Mouse (Mus musculus) midbrain, embryonic 10.5 days (tissue): Measurements from ENCODE around the gene C530008M17Rik. TPM values are rescaled to one million over a fixed set of nuclear protein-coding genes. Genes with fewer than 3 reads are reported as not detected.

Experiments
- DNase-seq: peaks from one replicate; pipeline ENCODE4 v3.0.0-alpha.2; 2017; ENCODE audit warnings: low spot score
- H3K27ac ChIP-seq: fragments of 300-500 bp; sonication (generic); replicated peaks from 2 replicates; pipeline ENCODE4 v1.5.1; 2016; ENCODE audit warnings: mild to moderate bottlenecking
- H3K27me3 ChIP-seq: fragments of 300-500 bp; sonication (generic); 2 replicates; pipeline ENCODE4 v1.6.1; 2016; ENCODE audit warnings: low read depth, mild to moderate bottlenecking; ENCODE audit not compliant: poor library complexity, severe bottlenecking
- H3K36me3 ChIP-seq: fragments of 300-500 bp; sonication (generic); 2 replicates; pipeline ENCODE4 v1.6.1; 2016; ENCODE audit warnings: mild to moderate bottlenecking, moderate library complexity
- H3K4me1 ChIP-seq: fragments of 300-500 bp; sonication (generic); 2 replicates; pipeline ENCODE4 v1.6.1; 2016
- H3K4me3 ChIP-seq: fragments of 300-500 bp; sonication (generic); 2 replicates; pipeline ENCODE4 v1.5.1; 2016; ENCODE audit warnings: mild to moderate bottlenecking, moderate library complexity
- H3K9me3 ChIP-seq: fragments of 300-500 bp; sonication (generic); replicated peaks from 2 replicates; pipeline ENCODE4 v1.6.1; 2016; ENCODE audit warnings: mild to moderate bottlenecking
- whole genome bisulfite sequencing: fragments of 180-500 bp; shearing (Covaris S2); methylation state at CpG from one replicate; pipeline ENCODE4 v1.1.7; 2016; 5-methylcytosine and 5-hydroxymethylcytosine counted together
- polyA plus RNA-seq: library from polyadenylated mRNA; unstranded; fragments of >200 nt; fragmentation: Nextera tagmentation; extraction: Ambion mirVana; gene quantifications from 2 replicates; pipeline ENCODE4 v1.2.1, GENCODE M21; 2016

Gene C530008M17Rik
- polyA plus RNA-seq, 1 experiment from 2014 or later = 31.5 TPM

DNA sequence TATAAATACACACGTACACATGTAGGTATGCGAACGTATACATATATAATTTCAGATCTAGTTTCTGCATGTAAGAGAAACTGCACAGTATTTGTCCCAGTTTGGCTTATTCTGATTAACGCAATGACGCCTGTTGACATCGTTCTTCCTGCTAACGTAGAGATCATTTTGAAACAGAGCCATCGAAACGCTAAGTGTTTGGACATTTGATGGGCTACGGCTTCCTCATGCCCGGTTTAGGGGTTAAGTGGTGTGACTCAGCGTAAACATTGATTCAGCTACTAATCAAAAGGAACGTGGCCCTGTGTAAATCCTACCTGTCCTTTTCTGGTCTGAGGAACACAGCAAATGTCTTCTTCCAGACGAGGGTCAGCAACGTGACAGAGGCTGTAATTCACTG, 113.3 kb downstream of the C530008M17Rik start:
- H3K4me3 ChIP-seq = no peak overlapping the region
- DNase-seq = no peak
- H3K27ac ChIP-seq = no peak overlapping the region
- H3K27me3 ChIP-seq = no peaks in the 10 kb centered on the region
- peaks cover 53% of the 10 kb centered on the region for H3K36me3 ChIP-seq
- 92% methylated on average over 15 of the region's 15 CpGs for WGBS
- no peaks in the 10 kb centered on the region for H3K4me1 ChIP-seq
- peaks cover 8% of the 10 kb centered on the region for H3K9me3 ChIP-seq

DNA sequence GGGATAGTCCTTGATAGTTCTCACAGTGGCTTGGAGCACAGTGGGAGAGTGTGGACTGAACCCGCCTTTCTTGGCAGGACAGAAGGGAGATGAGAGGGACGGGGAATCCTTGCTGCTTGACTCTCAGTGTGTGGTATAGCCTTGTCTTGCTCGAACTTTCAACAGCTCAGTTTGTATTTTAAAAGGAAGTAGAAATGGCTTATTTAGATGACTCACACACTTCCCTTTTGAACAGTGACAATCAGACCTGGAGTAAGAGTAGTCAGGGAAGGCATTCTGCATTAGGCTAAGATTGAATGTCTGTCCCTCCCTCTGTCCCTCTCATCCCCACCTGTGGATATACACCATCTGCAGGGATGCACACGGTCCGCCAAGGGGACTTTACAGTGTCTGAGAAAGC, 115.1 kb downstream of the C530008M17Rik start:
- WGBS = 90% methylated on average over 5 of the region's 5 CpGs
- H3K27me3 ChIP-seq = no peaks in the 10 kb centered on the region
- no peak overlapping the region for H3K27ac ChIP-seq
- H3K36me3 ChIP-seq = peaks cover 39% of the 10 kb centered on the region
- no peaks in the 10 kb centered on the region for H3K9me3 ChIP-seq
- H3K4me3 ChIP-seq = no peak overlapping the region
- no peak for DNase-seq
- no peaks in the 10 kb centered on the region for H3K4me1 ChIP-seq

DNA sequence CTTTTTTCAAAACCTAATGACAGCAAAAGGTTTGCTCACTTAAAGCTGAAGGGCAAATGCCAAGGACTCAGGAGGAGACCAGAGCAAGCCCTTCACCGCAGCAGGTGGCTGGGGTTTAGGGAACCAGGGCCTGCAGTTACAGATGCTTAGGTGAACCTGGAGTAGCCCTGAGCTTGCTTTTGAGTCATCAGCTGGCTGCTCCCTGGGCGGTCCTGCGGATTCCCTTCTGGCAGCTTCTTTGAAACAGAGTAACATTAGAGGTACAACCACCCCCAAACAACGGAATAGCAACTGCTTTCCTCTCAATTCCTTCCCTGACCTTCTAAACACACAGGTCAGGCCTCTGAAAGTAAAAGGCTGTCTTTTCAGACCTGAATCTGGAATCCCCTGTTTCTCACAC, 116.5 kb downstream of the C530008M17Rik start:
- Histone ChIP-seq H3K27ac (no peak overlapping the region), H3K36me3 (peaks cover 25% of the 10 kb centered on the region), H3K4me1 (no peaks in the 10 kb centered on the region), H3K27me3 (no peaks in the 10 kb centered on the region), H3K4me3 (no peak overlapping the region), H3K9me3 (no peaks in the 10 kb centered on the region)
- 53% methylated on average over 4 of the region's 4 CpGs for WGBS
- DNase-seq = no peak

DNA sequence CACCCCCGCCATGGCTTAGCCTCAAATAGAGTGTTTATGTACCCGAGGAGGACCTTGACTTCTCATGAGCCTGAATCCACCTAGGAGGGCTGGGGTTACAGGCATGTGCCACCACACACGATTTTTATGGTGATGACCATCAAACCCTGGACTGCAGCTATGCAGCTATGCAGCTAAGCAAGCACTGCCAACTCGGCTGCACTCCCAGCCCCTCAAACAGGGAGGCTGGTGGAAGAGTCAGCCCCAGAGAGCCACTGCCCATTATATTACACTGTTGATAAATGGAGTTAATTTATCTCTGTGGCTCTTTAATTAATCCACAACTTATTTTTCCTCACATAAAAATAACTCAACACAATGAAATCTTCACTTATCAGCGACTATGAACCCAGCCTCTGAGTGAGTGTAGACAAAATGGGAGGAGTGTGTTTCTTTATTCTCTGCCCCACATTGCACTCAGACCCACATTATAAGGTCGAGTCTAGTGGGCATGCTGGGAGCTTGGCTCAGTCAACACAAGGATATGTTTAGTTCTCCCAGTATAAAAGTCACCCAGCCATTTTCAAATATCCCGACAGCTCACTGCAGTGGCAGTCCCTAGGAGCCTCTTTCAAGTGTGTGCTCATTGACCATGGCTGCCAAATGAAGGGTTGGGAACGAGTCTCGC, 117.3 kb downstream of the C530008M17Rik start:
- Histone ChIP-seq H3K4me1 (peaks cover under 1% of the 10 kb centered on the region; the same call in 1 of the 2 replicates), H3K27me3 (no peaks in the 10 kb centered on the region), H3K36me3 (peaks cover 18% of the 10 kb centered on the region), H3K4me3 (no peak overlapping the region), H3K9me3 (no peaks in the 10 kb centered on the region), H3K27ac (no peak overlapping the region)
- DNase-seq = no peak
- 83% methylated on average over 9 of the region's 9 CpGs for whole genome bisulfite sequencing

DNA sequence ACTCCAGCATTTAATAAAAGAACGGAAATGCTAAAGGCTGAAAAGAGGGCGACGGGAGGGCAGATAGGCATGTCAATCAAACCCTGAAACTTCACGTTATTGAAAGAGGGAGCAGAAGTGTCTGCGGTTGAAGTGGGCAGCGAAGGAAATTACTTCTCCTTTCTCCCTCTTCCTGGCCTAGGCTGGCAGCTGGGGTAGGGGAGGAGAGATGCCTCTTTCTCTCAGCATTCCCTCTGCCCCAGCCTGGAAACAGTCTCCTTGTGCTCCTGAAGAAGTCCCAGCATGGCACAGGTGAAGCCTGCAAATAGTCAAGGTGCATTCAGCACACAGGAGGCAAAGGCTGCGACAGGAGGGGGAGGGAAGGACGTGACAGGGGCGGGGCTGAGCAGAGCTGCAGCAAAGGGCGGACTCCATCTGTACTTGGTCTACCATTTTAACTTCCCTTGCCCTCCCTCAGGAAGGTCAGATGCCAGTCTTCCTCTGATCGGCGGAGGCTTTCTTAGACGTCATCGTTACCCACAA, 122.8 kb downstream of the C530008M17Rik start:
- DNase-seq = no peak
- Histone ChIP-seq H3K27ac (peak overlapping the region; percentile 43; the same call in 1 of the 2 replicates), H3K9me3 (no peaks in the 10 kb centered on the region), H3K27me3 (no peaks in the 10 kb centered on the region), H3K36me3 (0 out of 2 replicates have a peak, but pooled peaks cover 4% of the 10 kb centered on the region), H3K4me3 (no peak overlapping the region), H3K4me1 (peaks cover 32% of the 10 kb centered on the region)
- 55% methylated on average over 14 of the region's 14 CpGs for WGBS

DNA sequence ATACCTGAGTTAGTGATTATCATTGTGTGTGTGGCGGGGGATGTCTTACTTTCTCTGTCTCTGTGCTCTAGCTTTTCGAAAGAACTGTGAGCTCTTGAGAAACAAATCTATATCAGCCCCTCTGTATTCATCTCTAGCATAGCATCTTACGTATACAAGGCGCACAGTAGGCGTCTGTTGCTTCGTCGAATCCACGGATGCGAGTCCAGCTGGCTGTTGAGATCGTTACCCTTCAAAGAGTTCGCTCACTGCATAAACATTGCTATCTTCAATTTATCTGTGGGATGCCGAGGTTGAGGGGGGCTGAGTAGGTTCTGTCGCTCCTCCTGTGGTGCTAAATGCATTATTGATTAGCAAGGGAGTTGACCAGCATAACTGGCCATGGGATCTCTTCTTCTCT, 125.6 kb downstream of the C530008M17Rik start:
- peak overlapping the region; percentile 76 for H3K27ac ChIP-seq
- H3K36me3 ChIP-seq = 0 out of 2 replicates have a peak, but pooled peaks cover 5% of the 10 kb centered on the region
- H3K4me1 ChIP-seq = peaks cover 32% of the 10 kb centered on the region
- H3K4me3 ChIP-seq = no peak overlapping the region
- H3K27me3 ChIP-seq = no peaks in the 10 kb centered on the region
- no peak for DNase-seq
- H3K9me3 ChIP-seq = no peaks in the 10 kb centered on the region
- WGBS = 82% methylated on average over 13 of the region's 13 CpGs

DNA sequence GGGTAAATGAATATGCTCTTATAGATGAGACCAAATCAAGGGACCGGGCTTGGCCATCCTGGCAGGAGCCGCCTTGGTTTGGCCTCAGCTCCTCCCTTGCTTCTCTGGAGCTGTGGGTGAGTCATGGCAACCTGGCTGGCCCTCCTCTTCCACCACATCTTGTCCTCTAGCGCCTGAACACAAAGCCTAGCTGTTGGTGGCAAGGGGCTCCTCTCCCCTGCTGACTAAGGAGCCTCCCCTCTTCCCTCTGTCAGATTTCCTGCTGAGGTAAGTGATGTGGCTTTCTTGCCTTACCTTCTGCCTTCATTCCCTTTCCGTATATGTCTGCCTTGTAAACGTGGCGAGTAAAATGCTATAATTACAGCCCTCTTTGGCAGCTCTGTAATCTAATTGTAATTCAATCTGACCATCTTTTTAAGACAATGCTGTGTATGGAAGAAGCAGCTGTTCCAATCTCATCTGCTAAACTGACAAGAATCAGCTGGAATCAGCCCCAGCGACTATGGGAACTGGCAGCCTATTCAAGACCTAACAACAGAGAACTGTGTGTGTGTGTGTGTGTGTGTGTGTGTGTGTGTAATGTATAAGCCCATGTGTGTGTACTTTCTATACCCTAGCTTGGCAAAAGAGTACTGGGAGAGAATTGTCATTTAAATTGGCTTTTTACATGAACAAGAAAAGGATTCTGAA, 126.2 kb downstream of the C530008M17Rik start:
- Histone ChIP-seq H3K4me1 (peaks cover 32% of the 10 kb centered on the region), H3K9me3 (no peaks in the 10 kb centered on the region), H3K4me3 (no peak overlapping the region), H3K36me3 (peaks cover 7% of the 10 kb centered on the region; the same call in 1 of the 2 replicates), H3K27ac (peak overlapping the region; percentile 76), H3K27me3 (no peaks in the 10 kb centered on the region)
- DNase-seq = no peak
- 54% methylated on average over 7 of the region's 7 CpGs for WGBS

DNA sequence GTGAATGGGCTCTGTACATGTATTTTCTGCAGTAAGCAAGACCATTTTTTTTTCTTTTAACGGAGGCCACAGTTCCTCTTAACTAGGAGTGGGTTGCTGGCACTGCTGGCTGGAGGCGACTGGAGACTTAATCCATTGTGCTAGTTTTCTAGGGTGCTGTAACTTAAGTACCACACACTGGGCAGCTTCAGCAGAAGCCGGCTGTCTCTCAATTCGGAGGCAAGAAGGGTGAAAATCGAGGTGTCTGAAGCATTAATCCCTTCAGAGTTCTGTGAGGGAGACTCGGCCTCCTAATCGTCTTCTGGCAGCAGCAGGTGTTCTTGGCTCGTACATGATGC, 126.8 kb downstream of the C530008M17Rik start:
- Histone ChIP-seq H3K4me1 (peaks cover 32% of the 10 kb centered on the region), H3K36me3 (peaks cover 12% of the 10 kb centered on the region), H3K27me3 (no peaks in the 10 kb centered on the region), H3K4me3 (no peak overlapping the region), H3K9me3 (no peaks in the 10 kb centered on the region), H3K27ac (peak overlapping the region; percentile 76; the same call in 1 of the 2 replicates)
- no peak for DNase-seq
- 50% methylated on average over 8 of the region's 8 CpGs for WGBS

DNA sequence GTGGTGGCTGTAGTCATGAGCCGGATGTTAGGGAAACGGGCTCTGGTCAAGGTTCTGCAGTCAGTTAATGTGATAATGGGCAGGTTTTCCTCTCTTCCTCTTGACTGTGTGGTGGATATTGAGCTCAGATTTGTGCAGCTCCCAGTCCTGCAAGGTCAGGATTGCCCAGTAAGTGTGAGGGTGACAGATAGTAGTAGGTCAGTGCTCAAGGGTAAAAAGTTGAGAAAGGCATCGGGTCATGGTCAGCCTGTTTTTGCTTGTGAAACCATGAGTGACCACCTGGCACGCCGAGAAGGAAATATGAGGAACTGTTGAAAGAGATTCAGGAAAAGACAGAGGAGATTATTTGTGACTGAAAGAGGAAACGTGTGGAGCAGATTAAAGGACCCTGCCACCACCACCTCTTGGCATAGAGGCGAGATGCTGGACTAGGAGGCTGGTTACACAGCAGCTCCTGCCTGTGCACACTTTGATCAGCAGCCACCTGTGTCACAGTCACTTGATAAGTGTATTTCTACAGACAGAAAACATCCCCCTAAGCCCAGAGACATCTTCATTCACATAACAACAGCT, 127.9 kb downstream of the C530008M17Rik start:
- Histone ChIP-seq H3K27ac (no peak overlapping the region; the same call in 1 of the 2 replicates), H3K27me3 (no peaks in the 10 kb centered on the region), H3K4me1 (peaks cover 25% of the 10 kb centered on the region), H3K36me3 (peaks cover 19% of the 10 kb centered on the region), H3K4me3 (no peak overlapping the region), H3K9me3 (no peaks in the 10 kb centered on the region)
- WGBS = 76% methylated on average over 7 of the region's 7 CpGs
- DNase-seq = no peak

DNA sequence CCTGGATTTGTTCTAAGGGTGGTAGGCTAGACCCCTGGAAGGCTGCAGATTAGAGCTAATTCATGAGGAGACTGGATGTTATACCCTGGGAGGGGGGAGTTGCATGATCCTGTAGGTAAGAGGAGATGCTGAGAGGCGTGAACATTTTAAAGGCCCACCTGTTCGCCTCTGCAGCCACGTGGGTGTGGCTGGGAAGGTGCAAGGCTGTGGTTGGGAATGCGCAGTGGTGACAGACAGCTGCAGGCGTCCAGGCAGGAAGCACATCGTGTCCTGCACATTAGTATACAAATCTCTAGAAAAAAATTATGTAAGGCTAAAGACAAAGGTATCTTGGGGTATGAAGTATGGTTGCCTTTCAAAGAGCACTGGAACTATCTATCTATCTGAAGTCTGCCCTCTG, 128.7 kb downstream of the C530008M17Rik start:
- no peaks in the 10 kb centered on the region for H3K27me3 ChIP-seq
- no peaks in the 10 kb centered on the region for H3K9me3 ChIP-seq
- H3K36me3 ChIP-seq = peaks cover 26% of the 10 kb centered on the region
- peaks cover 20% of the 10 kb centered on the region for H3K4me1 ChIP-seq
- no peak for DNase-seq
- H3K4me3 ChIP-seq = no peak overlapping the region
- no peak overlapping the region for H3K27ac ChIP-seq
- 86% methylated on average over 6 of the region's 6 CpGs for WGBS

DNA sequence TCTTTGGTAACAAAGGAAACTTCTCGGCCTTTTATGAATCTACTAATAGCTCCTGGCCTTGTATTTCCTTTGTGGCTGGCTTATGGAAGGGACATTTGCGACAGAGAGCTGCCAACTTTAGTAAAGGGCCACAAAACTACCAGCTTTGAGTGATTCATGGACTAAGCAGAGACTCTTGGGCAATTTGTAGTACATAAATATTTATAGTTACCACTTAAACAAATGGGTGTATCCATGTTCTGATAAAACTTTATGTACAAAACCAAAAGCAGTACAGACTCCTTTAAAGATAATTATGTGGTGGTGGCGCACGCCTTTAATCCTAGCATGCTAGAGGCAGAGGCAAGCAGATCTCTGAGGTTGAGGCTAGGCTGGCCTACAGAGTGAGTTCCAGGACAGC, 133.6 kb downstream of the C530008M17Rik start:
- Histone ChIP-seq H3K27me3 (no peaks in the 10 kb centered on the region), H3K4me3 (no peak overlapping the region), H3K36me3 (peaks cover 66% of the 10 kb centered on the region), H3K4me1 (no peaks in the 10 kb centered on the region), H3K9me3 (no peaks in the 10 kb centered on the region), H3K27ac (no peak overlapping the region)
- WGBS = 94% methylated on average over 4 of the region's 4 CpGs
- DNase-seq = no peak

DNA sequence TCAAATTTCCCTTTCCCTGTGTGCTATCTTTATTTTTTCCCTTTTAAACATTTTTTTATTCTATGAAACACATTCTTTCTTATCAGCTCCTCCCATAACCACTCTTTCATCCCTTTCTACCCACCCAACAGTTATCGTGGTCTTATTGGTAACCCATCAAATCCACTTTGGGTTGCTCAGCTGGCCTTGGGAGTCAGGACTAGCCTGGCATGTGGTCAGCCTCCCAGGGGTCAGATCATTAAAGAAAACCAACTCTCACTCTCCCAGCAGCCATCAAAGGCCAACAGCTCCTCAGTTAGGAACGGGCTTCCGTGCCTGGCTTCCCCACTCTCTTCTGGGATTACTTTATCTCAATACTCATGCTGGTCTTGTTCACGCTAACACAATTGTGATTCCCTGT, 135.0 kb downstream of the C530008M17Rik start:
- Histone ChIP-seq H3K27me3 (no peaks in the 10 kb centered on the region), H3K4me3 (no peak overlapping the region), H3K36me3 (peaks cover 66% of the 10 kb centered on the region), H3K9me3 (no peaks in the 10 kb centered on the region), H3K4me1 (no peaks in the 10 kb centered on the region), H3K27ac (no peak overlapping the region)
- 66% methylated on average over 4 of the region's 4 CpGs for WGBS
- DNase-seq = no peak

DNA sequence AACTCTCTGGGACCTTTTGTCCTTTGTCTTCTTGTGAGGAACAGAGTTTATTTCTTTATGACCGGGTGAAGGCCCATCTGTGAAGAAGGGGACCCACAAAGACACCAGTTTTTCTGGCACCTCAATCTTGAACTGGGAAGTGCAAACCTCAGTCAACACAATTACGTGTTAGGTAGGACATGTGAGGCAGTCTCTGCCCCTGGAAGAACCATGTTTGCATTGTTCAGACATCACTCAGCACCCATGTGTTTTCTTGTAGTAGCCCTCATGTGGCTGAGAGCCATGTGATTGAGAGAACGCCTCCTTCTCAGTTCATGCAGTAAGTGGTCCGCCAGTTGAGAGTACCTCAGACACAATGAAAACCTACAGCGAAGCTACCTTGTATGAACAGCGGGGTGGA, 136.4 kb downstream of the C530008M17Rik start:
- peaks cover 62% of the 10 kb centered on the region for H3K36me3 ChIP-seq

More for the DNA sequence above, 136.4 kb downstream of the C530008M17Rik start:
- no peaks in the 10 kb centered on the region for H3K4me1 ChIP-seq
- no peak overlapping the region for H3K4me3 ChIP-seq
- 94% methylated on average over 6 of the region's 6 CpGs for WGBS
- no peak for DNase-seq
- H3K27ac ChIP-seq = no peak overlapping the region
- H3K27me3 ChIP-seq = no peaks in the 10 kb centered on the region
- H3K9me3 ChIP-seq = no peaks in the 10 kb centered on the region
